Mouse (Mus musculus) midbrain, embryonic 13.5 days (tissue): ENCODE results near the gene Ubap2. TPM values are rescaled to one million over a fixed set of nuclear protein-coding genes. Genes with fewer than 3 reads are reported as not detected.

ENCODE experiments used
- ATAC-seq: fragments of 200-750 bp; cut with Nextera tagmentation; 2 replicates; pipeline ENCODE4 v1.8.0; 2017; ENCODE audit warnings: mild to moderate bottlenecking, moderate TSS enrichment, moderate library complexity
- H3K27ac ChIP-seq: fragments of 300-500 bp; sonication (generic); 2 replicates; pipeline ENCODE4 v1.5.1; 2015; ENCODE audit warnings: inconsistent platforms, mild to moderate bottlenecking, moderate library complexity
- H3K27me3 ChIP-seq: fragments of 300-500 bp; sonication (generic); 2 replicates; pipeline ENCODE4 v1.6.1; 2015; ENCODE audit warnings: mild to moderate bottlenecking, inconsistent platforms
- H3K36me3 ChIP-seq: fragments of 300-500 bp; sonication (generic); 2 replicates; pipeline ENCODE4 v1.6.1; 2015; ENCODE audit warnings: mild to moderate bottlenecking, inconsistent platforms
- H3K4me1 ChIP-seq: fragments of 300-500 bp; sonication (generic); replicated peaks from 2 replicates; pipeline ENCODE4 v1.6.1; 2015; ENCODE audit warnings: inconsistent platforms
- H3K4me2 ChIP-seq: fragments of 300-500 bp; sonication (generic); replicated peaks from 2 replicates; pipeline ENCODE4 v1.6.1; 2015; ENCODE audit warnings: moderate library complexity, mild to moderate bottlenecking, inconsistent platforms
- H3K4me3 ChIP-seq: fragments of 300-500 bp; sonication (generic); replicated peaks from 2 replicates; pipeline ENCODE4 v1.5.1; 2015; ENCODE audit warnings: mild to moderate bottlenecking, inconsistent platforms
- H3K9ac ChIP-seq: fragments of 300-500 bp; sonication (generic); replicated peaks from 2 replicates; pipeline ENCODE4 v1.6.1; 2015; ENCODE audit warnings: mild to moderate bottlenecking, inconsistent platforms
- H3K9me3 ChIP-seq: fragments of 300-500 bp; sonication (generic); 2 replicates; pipeline ENCODE4 v1.6.1; 2016; ENCODE audit warnings: mild to moderate bottlenecking, inconsistent platforms
- WGBS: fragments of 180-500 bp; shearing (Covaris S2); methylation state at CpG from one replicate; pipeline ENCODE4 v1.1.7; 2015; 5-methylcytosine and 5-hydroxymethylcytosine counted together
- polyA plus RNA-seq: library from polyadenylated mRNA; unstranded; fragments of >200 nt; fragmentation: Nextera tagmentation; extraction: Ambion mirVana; gene quantifications from 2 replicates; pipeline ENCODE4 v1.2.1, GENCODE M21; 2015

The Ubap2 gene
- polyA plus RNA-seq, 1 experiment from 2014 or later = 59.7 TPM

GRCm38 (mm10) chr4:41151186-41151585, 123.8 kb downstream of the Ubap2 start:
- Histone ChIP-seq H3K9ac (no peak overlapping the region), H3K27ac (no peak overlapping the region), H3K4me3 (no peak overlapping the region), H3K4me1 (0 out of 2 replicates have a peak, but pooled peaks cover 2% of the 10 kb centered on the region), H3K9me3 (no peaks in the 10 kb centered on the region), H3K36me3 (no peaks in the 10 kb centered on the region), H3K4me2 (no peak overlapping the region), H3K27me3 (no peaks in the 10 kb centered on the region)
- no peak for ATAC-seq
- 93% methylated on average over 7 of the region's 7 CpGs for WGBS

DNA sequence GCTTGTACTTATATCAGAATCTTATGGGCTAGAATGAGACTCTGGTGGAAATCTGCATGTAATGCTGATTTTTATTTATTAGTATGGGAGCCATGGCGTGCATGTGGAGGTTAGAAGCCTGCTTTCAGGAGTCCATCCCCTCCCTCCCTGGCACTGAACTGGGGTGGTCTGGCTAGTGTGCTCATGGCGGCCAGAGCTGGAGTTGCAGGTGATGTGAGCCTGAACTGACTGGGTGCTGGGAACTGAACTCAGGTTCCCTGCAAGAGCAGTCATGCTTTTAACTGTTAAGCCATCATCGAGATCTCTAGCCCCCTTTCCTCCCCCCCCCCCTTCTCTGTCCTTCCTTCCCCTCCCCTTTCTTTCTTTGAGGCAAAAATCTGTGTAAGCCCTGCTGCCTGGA, 125.1 kb downstream of the Ubap2 start:
- H3K27me3 ChIP-seq = no peaks in the 10 kb centered on the region
- no peak overlapping the region for H3K4me2 ChIP-seq
- H3K4me1 ChIP-seq = 0 out of 2 replicates have a peak, but pooled peaks cover 2% of the 10 kb centered on the region
- no peaks in the 10 kb centered on the region for H3K9me3 ChIP-seq
- H3K9ac ChIP-seq = no peak overlapping the region
- no peaks in the 10 kb centered on the region for H3K36me3 ChIP-seq
- ATAC-seq = no peak
- no peak overlapping the region for H3K4me3 ChIP-seq
- 85% methylated on average over 3 of the region's 3 CpGs for WGBS
- H3K27ac ChIP-seq = no peak overlapping the region

Other genes with a start within 250 kb of the Ubap2 start
- gene Aqp7, start 227.0 kb downstream of the Ubap2 start, polyA plus RNA-seq = 0.15 TPM in 1 of 2 replicates, not detected in the other
- gene Aqp3, start 177.0 kb downstream of the Ubap2 start, polyA plus RNA-seq = 0.08 and 0.18 TPM in 2 replicates
- 28.1 and 28.7 TPM in 2 replicates for gene Nol6, start 150.7 kb downstream of the Ubap2 start, polyA plus RNA-seq
- 76.5 and 87.8 TPM in 2 replicates for gene Ube2r2, start 139.4 kb downstream of the Ubap2 start, polyA plus RNA-seq
- gene Dcaf12, start 39.7 kb upstream of the Ubap2 start, polyA plus RNA-seq = 80.1 and 81.0 TPM in 2 replicates
- 74.5 and 76.9 TPM in 2 replicates for gene Ubap1, start 73.9 kb upstream of the Ubap2 start, polyA plus RNA-seq
- 5.2 and 6.3 TPM in 2 replicates for gene Kif24, start 189.7 kb upstream of the Ubap2 start, polyA plus RNA-seq
- gene Nudt2, start 190.0 kb upstream of the Ubap2 start, polyA plus RNA-seq = 62.0 and 62.7 TPM in 2 replicates
- 5.5 and 5.7 TPM in 2 replicates for gene AI464131, start 227.9 kb upstream of the Ubap2 start, polyA plus RNA-seq
- 8.3 and 8.5 TPM in 2 replicates for gene 1110017D15Rik, start 242.2 kb upstream of the Ubap2 start, polyA plus RNA-seq